Mouse (Mus musculus) layer of hippocampus, postnatal 25 days (tissue): ENCODE results near the gene Cmklr1. TPM values are rescaled to one million over a fixed set of nuclear protein-coding genes. Genes with fewer than 3 reads are reported as not detected.

ENCODE experiments used
- DNase-seq, 2 experiments: peaks; one replicate each; pipeline ENCODE4 v3.0.0; 2022; ENCODE audit warnings: mixed read lengths in 2 of 2, low spot score in 1 of 2; ENCODE audit errors: extremely low spot score in 1 of 2
- total RNA-seq, 2 experiments: library from RNA; stranded (reverse); gene quantifications; 2 replicates each; pipeline ENCODE4 v1.2.3; 2021

The Cmklr1 gene
- total RNA-seq, 2 experiments from 2014 or later: 3.3 to 5.4 TPM

DNA sequence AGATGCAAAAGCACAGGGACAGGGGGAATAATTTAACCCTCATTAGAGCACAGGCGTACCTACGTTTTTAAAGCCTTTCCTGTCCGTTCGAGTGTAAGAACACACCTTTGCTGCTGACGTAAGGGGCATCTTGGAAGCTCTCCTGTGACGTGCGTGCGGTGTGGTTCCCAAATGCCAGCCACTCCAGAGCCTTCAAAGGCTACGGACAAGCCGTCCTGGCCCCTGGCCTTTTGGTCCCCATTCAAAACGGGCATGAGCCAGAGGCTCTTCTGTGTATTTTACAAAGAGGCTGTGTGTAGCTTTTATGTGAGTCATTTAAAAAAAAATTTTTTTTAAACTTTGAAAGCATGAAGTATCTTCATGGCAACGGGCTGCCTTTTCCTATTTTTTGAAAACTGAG lies 4.6 kb upstream of the Cmklr1 start:
- no peak for DNase-seq

- no peak for DNase-seq
These were observed 4.0 kb upstream of the Cmklr1 start for GRCm38 (mm10) chr5:113654206-113654605.

DNA sequence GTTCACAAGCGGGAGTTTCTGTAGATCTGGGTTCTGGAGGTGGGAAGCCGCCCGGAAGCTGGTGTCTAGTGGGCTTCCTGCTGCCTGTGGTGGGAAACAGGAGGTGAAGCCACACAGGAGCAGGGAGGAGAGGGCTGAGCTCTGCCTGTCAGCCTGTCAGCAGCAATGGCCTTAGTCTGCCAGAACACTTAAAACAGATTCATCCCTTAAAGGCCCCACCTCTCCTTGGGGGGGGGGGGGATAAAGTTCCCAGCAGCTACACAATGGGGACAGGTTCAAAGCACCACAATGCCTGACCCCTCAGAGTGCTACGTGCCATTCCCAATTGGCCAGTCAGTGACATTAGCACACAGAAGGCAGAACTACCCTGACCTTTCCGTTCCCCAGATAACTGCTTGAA lies 2.0 kb upstream of the Cmklr1 start:
- no peak for DNase-seq

GRCm38 (mm10) chr5:113648647-113649211 lies 1.5 kb downstream of the Cmklr1 start:
- no peak for DNase-seq

- DNase-seq: no peak
These were observed 3.1 kb downstream of the Cmklr1 start for GRCm38 (mm10) chr5:113647141-113647540.

GRCm38 (mm10) chr5:113644520-113644919 lies 5.7 kb downstream of the Cmklr1 start:
- DNase-seq: no peak

GRCm38 (mm10) chr5:113643107-113643848 lies 6.9 kb downstream of the Cmklr1 start:
- DNase-seq: peak in 1 of 2 experiments; percentile 29

GRCm38 (mm10) chr5:113641066-113641465 lies 9.2 kb downstream of the Cmklr1 start:
- DNase-seq: no peak

DNA sequence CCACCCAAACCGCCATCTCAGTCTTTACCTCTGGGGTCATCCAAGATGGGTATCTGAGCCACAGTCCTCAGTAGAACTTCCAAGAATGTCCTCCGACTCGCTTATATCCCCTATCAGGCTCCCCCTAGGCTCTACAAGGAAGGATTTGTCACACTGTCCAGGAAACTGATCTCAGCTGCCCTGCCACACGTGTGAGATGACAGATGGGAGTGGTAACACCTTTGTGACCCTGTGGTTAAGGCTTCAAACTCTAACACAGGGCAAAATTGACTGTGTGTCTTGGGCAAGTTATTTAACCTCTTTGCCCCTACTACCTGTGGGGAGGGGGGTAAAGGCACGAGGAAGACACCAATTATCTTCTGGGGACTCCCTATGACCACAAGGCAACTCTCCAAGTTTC lies 11.1 kb downstream of the Cmklr1 start:
- no peak for DNase-seq

- no peak for DNase-seq
These were observed 12.2 kb downstream of the Cmklr1 start for GRCm38 (mm10) chr5:113638055-113638454.

DNA sequence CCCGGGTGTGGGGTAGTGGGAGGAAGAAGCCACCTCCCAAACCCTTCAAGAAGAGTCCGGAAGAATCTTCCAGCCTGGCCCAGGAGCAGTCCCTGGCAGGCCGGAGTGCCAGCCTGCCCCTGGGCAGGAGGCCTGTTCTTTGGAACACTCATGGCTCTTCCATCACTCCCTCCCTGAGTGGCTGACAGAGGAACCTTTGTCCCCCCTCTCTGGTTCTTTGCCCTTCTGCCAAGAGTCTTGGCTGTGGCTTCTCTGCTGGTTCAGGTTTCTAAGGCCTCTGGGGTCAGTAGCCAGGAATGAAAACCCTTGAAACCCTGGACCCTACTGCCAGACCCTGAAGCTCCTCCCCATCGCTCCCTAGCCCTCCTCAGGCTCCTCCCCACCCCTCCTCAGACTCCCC lies 12.6 kb downstream of the Cmklr1 start:
- no peak for DNase-seq

DNA sequence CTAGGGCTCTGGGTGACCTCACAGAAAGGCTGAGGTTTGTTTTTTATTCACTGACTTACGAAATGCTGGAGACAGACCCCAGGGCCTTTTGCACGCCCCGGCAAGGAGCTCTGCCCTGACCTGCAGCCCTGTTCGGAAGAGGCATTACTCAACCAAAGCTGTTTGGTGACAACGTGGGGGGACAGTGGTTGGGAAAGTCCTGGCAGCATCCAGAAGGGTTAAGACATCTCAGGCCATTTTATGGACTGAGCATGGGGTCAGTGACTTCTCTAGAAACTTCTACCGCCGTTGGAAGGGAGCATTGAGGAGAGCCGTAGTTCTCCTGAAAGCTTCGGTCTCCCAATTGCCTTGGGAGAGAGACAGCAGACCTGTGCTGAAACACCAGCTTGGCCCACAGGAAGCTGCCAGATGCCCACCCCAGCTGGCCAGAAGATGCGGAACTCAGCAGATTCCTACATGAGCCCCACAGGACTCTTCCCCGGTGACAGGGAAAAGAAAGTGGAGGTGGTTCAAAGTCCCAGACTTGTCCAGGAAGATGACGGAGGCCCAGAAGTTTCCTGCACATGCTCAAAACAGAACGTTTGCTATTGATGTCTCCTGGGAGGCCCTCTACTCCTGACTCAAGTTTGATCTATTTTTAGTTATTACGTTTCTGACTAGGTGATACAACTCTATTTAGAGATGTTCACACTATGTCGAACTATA lies 14.2 kb downstream of the Cmklr1 start:
- DNase-seq: no peak

DNA sequence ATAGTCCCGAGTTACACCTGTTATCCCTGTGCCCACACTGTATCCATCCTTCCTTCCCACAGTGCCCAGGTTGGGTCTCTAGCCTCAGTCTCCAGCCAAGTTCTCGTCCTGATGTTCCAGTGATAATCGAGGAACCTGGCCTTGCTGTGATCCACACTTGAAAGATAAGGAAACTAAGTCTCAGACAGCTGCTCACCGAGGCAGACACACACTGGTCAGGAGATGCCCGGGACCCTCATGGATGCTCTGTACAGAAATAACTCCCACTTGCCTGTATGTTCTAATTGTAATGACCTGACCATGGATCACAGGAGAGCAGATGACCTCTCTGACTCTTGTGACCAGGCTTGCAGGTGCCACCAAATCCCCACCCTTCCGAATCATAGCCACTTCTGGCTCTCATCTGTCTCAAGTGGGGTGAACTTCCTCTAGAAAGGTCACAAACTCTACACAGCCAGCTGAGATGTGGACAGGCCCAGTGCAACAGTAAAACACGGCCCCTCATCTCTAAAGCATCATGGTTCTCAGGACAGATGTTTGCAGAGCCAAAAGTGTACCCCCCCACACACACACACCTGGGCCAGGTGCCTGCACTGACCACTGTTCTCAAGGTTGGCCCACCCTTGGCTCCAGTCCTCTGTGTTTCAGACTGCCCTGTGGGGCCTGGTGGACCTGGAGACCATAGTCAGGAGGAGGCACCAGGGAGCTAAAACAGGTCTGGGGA lies 15.2 kb downstream of the Cmklr1 start:
- no peak for DNase-seq

- DNase-seq: peak in 1 of 2 experiments; percentile 30
These were observed 16.1 kb downstream of the Cmklr1 start for GRCm38 (mm10) chr5:113634024-113634651.

GRCm38 (mm10) chr5:113633037-113633714 lies 17.1 kb downstream of the Cmklr1 start:
- DNase-seq: no peak

- no peak for DNase-seq
These were observed 20.1 kb downstream of the Cmklr1 start for GRCm38 (mm10) chr5:113630116-113630515.

GRCm38 (mm10) chr5:113629248-113629647 lies 21.0 kb downstream of the Cmklr1 start:
- no peak for DNase-seq

DNA sequence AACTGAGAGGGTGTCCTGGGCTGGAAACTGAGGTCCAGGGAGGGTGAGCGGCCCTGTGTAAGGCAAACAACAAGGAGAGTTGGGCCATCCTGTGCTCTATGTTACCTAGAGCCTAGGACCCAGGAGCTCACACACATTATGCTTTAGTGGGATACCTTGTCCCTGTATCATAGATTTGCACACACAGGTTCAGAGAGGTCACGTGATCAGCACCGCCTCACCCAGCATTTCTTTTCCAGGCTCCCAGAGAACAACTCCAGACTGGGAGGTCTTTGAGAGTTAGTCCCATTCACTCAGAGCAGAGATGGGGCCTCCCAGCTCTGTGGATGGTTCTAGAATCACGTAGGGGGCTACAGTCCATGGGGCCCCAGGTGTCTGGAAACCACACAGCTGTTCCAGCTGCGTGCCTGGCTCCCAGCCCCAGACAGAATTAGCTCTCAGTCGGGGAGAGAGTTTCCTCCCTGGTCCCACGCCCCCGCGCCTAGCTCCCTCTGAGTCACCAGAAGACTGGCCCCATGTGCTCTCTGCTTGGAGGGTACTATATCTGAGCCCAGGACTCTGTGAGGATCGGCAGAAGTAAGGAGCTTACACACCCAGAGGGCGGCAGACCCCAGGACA lies 22.3 kb downstream of the Cmklr1 start:
- no peak for DNase-seq

DNA sequence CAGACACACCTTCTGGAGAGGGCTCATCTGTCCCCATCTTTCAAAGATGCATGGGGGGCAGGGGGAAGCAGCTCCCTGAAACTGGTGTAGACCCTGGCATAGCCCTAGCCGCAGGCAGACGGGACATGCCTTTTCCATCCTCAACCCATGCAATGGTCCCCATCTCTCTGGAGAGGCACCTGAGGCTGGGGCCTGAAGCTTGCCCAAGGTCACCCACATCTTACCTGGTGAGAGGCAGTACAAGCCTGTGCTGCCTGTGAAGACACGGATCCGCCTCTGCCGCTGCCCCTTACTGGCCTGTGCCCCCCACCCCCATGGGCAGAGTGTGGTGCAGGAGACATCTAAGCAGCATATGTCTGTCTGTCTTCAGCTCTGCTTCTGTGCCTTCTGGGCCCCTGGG lies 23.2 kb downstream of the Cmklr1 start:
- DNase-seq: no peak

GRCm38 (mm10) chr5:113626352-113626751 lies 23.9 kb downstream of the Cmklr1 start:
- no peak for DNase-seq
